Mouse (Mus musculus) T-cell, adult 2 months (primary cell): ENCODE data around the gene Slc12a6.

ENCODE experiments used
- DNase-seq: peaks from one replicate; pipeline ENCODE4 v3.0.0; 2022; ENCODE audit warnings: low spot score

Slc12a6 gene

GRCm38 (mm10) chr2:112265448-112266241 lies at the start of gene Slc12a6:
Gene Slc12a6, plus strand, starts transcription at chr2:112265825.
- peak; percentile 90 for DNase-seq

- DNase-seq: no peak
Observed at GRCm38 (mm10) chr2:112215977-112216376, 49.6 kb upstream of the Slc12a6 start.

- DNase-seq: no peak
Observed at GRCm38 (mm10) chr2:112217614-112218013, 48.0 kb upstream of the Slc12a6 start.

GRCm38 (mm10) chr2:112220880-112221279 lies 44.7 kb upstream of the Slc12a6 start:
- no peak for DNase-seq

- no peak for DNase-seq
Observed at GRCm38 (mm10) chr2:112222607-112223006, 43.0 kb upstream of the Slc12a6 start.

GRCm38 (mm10) chr2:112224356-112224755 lies 41.3 kb upstream of the Slc12a6 start:
- DNase-seq: no peak

- DNase-seq: no peak
Observed at GRCm38 (mm10) chr2:112232623-112233022, 33.0 kb upstream of the Slc12a6 start.

- no peak for DNase-seq
Observed at GRCm38 (mm10) chr2:112236620-112237019, 29.0 kb upstream of the Slc12a6 start.

GRCm38 (mm10) chr2:112238006-112238405 lies 27.6 kb upstream of the Slc12a6 start:
- DNase-seq: no peak

GRCm38 (mm10) chr2:112239212-112239934 lies 26.3 kb upstream of the Slc12a6 start, which contains the start of gene Lpcat4:
Gene Lpcat4, plus strand, starts transcription at chr2:112239468.
- DNase-seq: peak; percentile 79

GRCm38 (mm10) chr2:112239935-112240721 lies 25.5 kb upstream of the Slc12a6 start:
- peak; percentile 48 for DNase-seq

- no peak for DNase-seq
Observed at GRCm38 (mm10) chr2:112241787-112242186, 23.8 kb upstream of the Slc12a6 start.

- DNase-seq: no peak
Observed at GRCm38 (mm10) chr2:112245307-112245706, 20.3 kb upstream of the Slc12a6 start.

- no peak for DNase-seq
Observed at GRCm38 (mm10) chr2:112246193-112246592, 19.4 kb upstream of the Slc12a6 start.

- no peak for DNase-seq
Observed at GRCm38 (mm10) chr2:112247323-112247722, 18.3 kb upstream of the Slc12a6 start.

GRCm38 (mm10) chr2:112249780-112250453 lies 15.7 kb upstream of the Slc12a6 start:
- DNase-seq: no peak

GRCm38 (mm10) chr2:112254675-112255515 lies 10.7 kb upstream of the Slc12a6 start:
- no peak for DNase-seq

- DNase-seq: no peak
Observed at GRCm38 (mm10) chr2:112259241-112259962, 6.2 kb upstream of the Slc12a6 start, which contains the start of gene Nutm1. Gene Nutm1, minus strand, starts transcription at chr2:112259291.

GRCm38 (mm10) chr2:112261748-112262653 lies 3.6 kb upstream of the Slc12a6 start, which contains the start of gene Nop10:
Gene Nop10, plus strand, starts transcription at chr2:112261926.
- DNase-seq: peak; percentile 78
